Mouse (Mus musculus) heart, adult 2 months (tissue): Measurements from ENCODE around the gene Olfr60. TPM values are rescaled to one million over a fixed set of nuclear protein-coding genes. Genes with fewer than 3 reads are reported as not detected.

Experiments
- DNase-seq, 2 experiments: peaks; one replicate each; pipeline ENCODE4 v3.0.0; 2021
- H3K27ac ChIP-seq: fragments of 200-600 bp; 2 replicates; pipeline ENCODE4 v1.8.1; 2022
- H3K27me3 ChIP-seq: fragments of 200-500 bp; 2 replicates; pipeline ENCODE4 v1.6.1; 2012; ENCODE audit warnings: mild to moderate bottlenecking, low read length, inconsistent platforms, mixed read lengths; ENCODE audit not compliant: control insufficient read depth, insufficient read depth
- H3K36me3 ChIP-seq: fragments of 200-500 bp; 2 replicates; pipeline ENCODE4 v1.6.1; 2012; ENCODE audit warnings: low read length, inconsistent platforms; ENCODE audit not compliant: control insufficient read depth, insufficient read depth
- H3K4me1 ChIP-seq: fragments of 200-500 bp; 2 replicates; pipeline ENCODE4 v1.6.1; 2011; ENCODE audit warnings: low read length; ENCODE audit not compliant: control insufficient read depth, insufficient read depth
- H3K4me3 ChIP-seq: fragments of 200-600 bp; 2 replicates; pipeline ENCODE4 v1.8.1; 2022
- H3K79me2 ChIP-seq: fragments of 200-500 bp; replicated peaks from 2 replicates; pipeline ENCODE4 v1.6.1; 2012; ENCODE audit warnings: mild to moderate bottlenecking, inconsistent platforms, low read length, moderate library complexity, mixed read lengths; ENCODE audit not compliant: control insufficient read depth, insufficient read depth
- H3K9ac ChIP-seq: fragments of 200-500 bp; 2 replicates; pipeline ENCODE4 v1.6.1; 2012; ENCODE audit warnings: low read depth, mild to moderate bottlenecking, control low read depth, inconsistent platforms, low read length, mixed read lengths
- CTCF ChIP-seq: fragments of 200-600 bp; IDR thresholded peaks from 2 replicates; pipeline ENCODE4 v1.8.1; 2022; ENCODE audit warnings: antibody characterized with exemption, mild to moderate bottlenecking, moderate library complexity
- EP300 ChIP-seq: fragments of 200-500 bp; IDR thresholded peaks from 2 replicates; pipeline ENCODE4 v1.6.1; 2011; ENCODE audit warnings: low read depth, low read length, control low read depth; ENCODE audit not compliant: insufficient read depth
- POLR2A ChIP-seq: fragments of 200-500 bp; IDR thresholded peaks from 2 replicates; pipeline ENCODE4 v1.6.1; 2011; ENCODE audit warnings: mild to moderate bottlenecking, low read depth, low read length, control low read depth; ENCODE audit not compliant: insufficient read depth
- WGBS: fragments of 180-500 bp; shearing (Covaris S2); methylation state at CpG from one replicate; pipeline ENCODE4 v1.1.7; 2018; 5-methylcytosine and 5-hydroxymethylcytosine counted together
- intact Hi-C: fragments of 180-260 bp; cut with DNase I; formaldehyde crosslinking; loops from one replicate; pipeline ENCODE4 v1.15.1; 2025
- polyA plus RNA-seq: library from polyadenylated mRNA; depleted of rRNA; stranded (reverse); fragments of >200 nt; gene quantifications from 2 replicates; pipeline ENCODE4 v1.2.3, GENCODE M21; 2012; rRNA removed
- total RNA-seq, 2 experiments: library from RNA; stranded (reverse); gene quantifications; 2 replicates each; pipeline ENCODE4 v1.2.3; 2021

Gene Olfr60
- total and polyA plus RNA-seq, 3 experiments, result not detected

DNA sequence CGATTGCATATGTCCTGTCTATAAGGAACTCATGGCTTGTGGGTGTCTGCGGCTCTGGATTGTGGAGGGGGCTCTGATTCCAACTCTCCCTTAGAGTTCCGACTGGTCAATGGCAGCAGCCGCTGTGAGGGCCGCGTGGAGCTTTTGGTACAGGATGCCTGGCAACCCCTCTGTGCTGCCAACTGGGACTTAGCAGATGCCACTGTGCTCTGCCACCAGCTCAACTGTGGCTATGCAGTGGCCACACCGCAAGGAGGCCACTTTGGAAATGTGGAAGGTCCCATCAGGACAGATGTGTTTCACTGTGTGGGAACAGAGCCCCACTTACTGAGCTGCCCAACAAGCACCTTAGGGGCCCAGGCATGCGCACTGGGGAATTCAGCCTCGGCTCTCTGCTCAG is 65.7 kb downstream of the Olfr60 start:
- no peak for DNase-seq
- TF ChIP-seq EP300 (no peak), CTCF (no peak), POLR2A (no peak)
- Histone ChIP-seq H3K79me2 (no peaks in the 10 kb centered on the region), H3K36me3 (no peaks in the 10 kb centered on the region), H3K9ac (no peak overlapping the region), H3K27me3 (no peaks in the 10 kb centered on the region), H3K27ac (no peak overlapping the region), H3K4me1 (no peaks in the 10 kb centered on the region), H3K4me3 (no peak overlapping the region)
- intact Hi-C loops, result no loop called here
- WGBS, result 89% methylated on average over 9 of the region's 9 CpGs

Other genes with a start within 250 kb of the Olfr60 start
- gene Paox, start 245.9 kb downstream of the Olfr60 start, total RNA-seq, result 1 to 10 TPM; 3.0 to 3.4 TPM
- gene Paox, start 245.9 kb downstream of the Olfr60 start, polyA plus RNA-seq, result 5.2 TPM in 2 replicates
- 100 to 1,000 TPM; 438 to 535 TPM for gene Echs1, start 245.2 kb downstream of the Olfr60 start, total RNA-seq
- 473 and 490 TPM in 2 replicates for gene Echs1, start 245.2 kb downstream of the Olfr60 start, polyA plus RNA-seq
- gene Mtg1, start 224.1 kb downstream of the Olfr60 start, total RNA-seq, result 10 to 100 TPM; 25.2 to 27.3 TPM
- 46.2 and 68.8 TPM in 2 replicates for gene Mtg1, start 224.1 kb downstream of the Olfr60 start, polyA plus RNA-seq
- gene Sprn, start 206.8 kb downstream of the Olfr60 start, total RNA-seq, result under 1 TPM; 0.52 TPM
- 0.85 and 1.9 TPM in 2 replicates for gene Sprn, start 206.8 kb downstream of the Olfr60 start, polyA plus RNA-seq
- not detected for gene Olfr522, start 196.9 kb downstream of the Olfr60 start, total RNA-seq
- gene Olfr522, start 196.9 kb downstream of the Olfr60 start, polyA plus RNA-seq, result not detected in 2 replicates
- not detected for gene Olfr523, start 188.5 kb downstream of the Olfr60 start, total RNA-seq
- gene Olfr523, start 188.5 kb downstream of the Olfr60 start, polyA plus RNA-seq, result not detected in 2 replicates
- not detected for gene Olfr524, start 155.7 kb downstream of the Olfr60 start, total RNA-seq
- gene Olfr524, start 155.7 kb downstream of the Olfr60 start, polyA plus RNA-seq, result not detected in 2 replicates
- gene Cd163l1, start 143.4 kb downstream of the Olfr60 start, total RNA-seq, result not detected
- 0.27 TPM in 1 of 2 replicates, not detected in the other for gene Cd163l1, start 143.4 kb downstream of the Olfr60 start, polyA plus RNA-seq
- gene 5830411N06Rik, start 114.4 kb downstream of the Olfr60 start, total RNA-seq, result not detected
- 0.12 TPM in 1 of 2 replicates, not detected in the other for gene 5830411N06Rik, start 114.4 kb downstream of the Olfr60 start, polyA plus RNA-seq
- gene Olfr525, start 40.8 kb downstream of the Olfr60 start, total RNA-seq, result not detected
- gene Olfr525, start 40.8 kb downstream of the Olfr60 start, polyA plus RNA-seq, result not detected in 2 replicates
- not detected for gene Olfr527, start 27.7 kb downstream of the Olfr60 start, total RNA-seq
- not detected in 2 replicates for gene Olfr527, start 27.7 kb downstream of the Olfr60 start, polyA plus RNA-seq
- not detected for gene Olfr530, start 14.7 kb upstream of the Olfr60 start, total RNA-seq
- not detected in 2 replicates for gene Olfr530, start 14.7 kb upstream of the Olfr60 start, polyA plus RNA-seq
- gene Olfr531, start 41.2 kb upstream of the Olfr60 start, total RNA-seq, result not detected
- not detected in 2 replicates for gene Olfr531, start 41.2 kb upstream of the Olfr60 start, polyA plus RNA-seq
- not detected for gene Olfr532, start 60.0 kb upstream of the Olfr60 start, total RNA-seq
- not detected in 2 replicates for gene Olfr532, start 60.0 kb upstream of the Olfr60 start, polyA plus RNA-seq
- not detected for gene Olfr533, start 101.7 kb upstream of the Olfr60 start, total RNA-seq
- gene Olfr533, start 101.7 kb upstream of the Olfr60 start, polyA plus RNA-seq, result not detected in 2 replicates
- not detected for gene Olfr535, start 122.5 kb upstream of the Olfr60 start, total RNA-seq
- not detected in 2 replicates for gene Olfr535, start 122.5 kb upstream of the Olfr60 start, polyA plus RNA-seq
- gene Olfr536, start 145.7 kb upstream of the Olfr60 start, total RNA-seq, result not detected
- gene Olfr536, start 145.7 kb upstream of the Olfr60 start, polyA plus RNA-seq, result not detected in 2 replicates
- gene Olfr538, start 206.2 kb upstream of the Olfr60 start, total RNA-seq, result not detected
- not detected in 2 replicates for gene Olfr538, start 206.2 kb upstream of the Olfr60 start, polyA plus RNA-seq
- not detected for gene Olfr46, start 239.6 kb upstream of the Olfr60 start, total RNA-seq
- gene Olfr46, start 239.6 kb upstream of the Olfr60 start, polyA plus RNA-seq, result not detected in 2 replicates